Mouse (Mus musculus) left cerebral cortex, postnatal 25 days (tissue): ENCODE data around the gene Tmem143. TPM values are rescaled to one million over a fixed set of nuclear protein-coding genes. Genes with fewer than 3 reads are reported as not detected.

ENCODE experiments used
- total RNA-seq, 2 experiments: library from RNA; stranded (reverse); gene quantifications; 2 replicates each; pipeline ENCODE4 v1.2.3; 2021

The Tmem143 gene
- total RNA-seq, 2 experiments from 2014 or later = 17.6 to 20.1 TPM

Other genes with a start within 250 kb of the Tmem143 start
- under 1 TPM in 1 of 2 experiments, not detected in 1; 0.21 TPM for gene Fut2, start 230.5 kb upstream of the Tmem143 start, total RNA-seq
- gene Ntn5, start 212.9 kb upstream of the Tmem143 start, total RNA-seq = 1 to 10 TPM; 3.4 to 3.5 TPM
- under 1 TPM; 0.37 to 0.48 TPM for gene Sec1, start 202.5 kb upstream of the Tmem143 start, total RNA-seq
- 100 to 1,000 TPM; 184 to 223 TPM for gene Car11, start 197.1 kb upstream of the Tmem143 start, total RNA-seq
- 100 to 1,000 TPM in 1 of 2 experiments, 10 to 100 TPM in 1; 66.2 to 147 TPM for gene Dbp, start 191.9 kb upstream of the Tmem143 start, total RNA-seq
- gene Rpl18, start 181.5 kb upstream of the Tmem143 start, total RNA-seq = 100 to 1,000 TPM; 315 to 323 TPM
- 10 to 100 TPM; 29.7 to 29.8 TPM for gene Sphk2, start 178.9 kb upstream of the Tmem143 start, total RNA-seq
- gene Fam83e, start 175.7 kb upstream of the Tmem143 start, total RNA-seq = under 1 TPM; 0.11 to 0.23 TPM
- gene Spaca4, start 171.1 kb upstream of the Tmem143 start, total RNA-seq = not detected
- 100 to 1,000 TPM; 220 to 235 TPM for gene Lmtk3, start 113.2 kb upstream of the Tmem143 start, total RNA-seq
- gene Sult2b1, start 112.3 kb upstream of the Tmem143 start, total RNA-seq = 10 to 100 TPM in 1 of 2 experiments, 1 to 10 TPM in 1; 8.6 to 12.4 TPM
- 100 to 1,000 TPM; 204 to 210 TPM for gene Cyth2, start 82.4 kb upstream of the Tmem143 start, total RNA-seq
- 1 to 10 TPM; 2.6 to 2.7 TPM for gene Kcnj14, start 72.2 kb upstream of the Tmem143 start, total RNA-seq
- 10 to 100 TPM; 21.0 to 23.2 TPM for gene Grwd1, start 66.0 kb upstream of the Tmem143 start, total RNA-seq
- gene Kdelr1, start 24.2 kb upstream of the Tmem143 start, total RNA-seq = 10 to 100 TPM; 81.2 to 84.0 TPM
- 10 to 100 TPM; 10.9 TPM for gene Grin2d, start 18.6 kb upstream of the Tmem143 start, total RNA-seq
- not detected for gene Syngr4, start 227 bp upstream of the Tmem143 start, total RNA-seq
- gene Emp3, start 24.5 kb downstream of the Tmem143 start, total RNA-seq = 1 to 10 TPM; 6.6 to 7.2 TPM
- gene Ccdc114, start 27.1 kb downstream of the Tmem143 start, total RNA-seq = 1 to 10 TPM; 1.6 to 2.9 TPM
- 1 to 10 TPM; 2.6 to 3.1 TPM for gene Abcc6, start 133.4 kb downstream of the Tmem143 start, total RNA-seq
- 100 to 1,000 TPM; 107 to 108 TPM for gene Nomo1, start 136.8 kb downstream of the Tmem143 start, total RNA-seq
- gene Kcnj11, start 203.8 kb downstream of the Tmem143 start, total RNA-seq = 10 to 100 TPM; 32.4 to 36.1 TPM